Mouse (Mus musculus) gastrocnemius, postnatal 25 days (tissue): ENCODE data around the gene Opa3. TPM values are rescaled to one million over a fixed set of nuclear protein-coding genes. Genes with fewer than 3 reads are reported as not detected.

Experiments
- DNase-seq: peaks from one replicate; pipeline ENCODE4 v3.0.0; 2022
- total RNA-seq, 2 experiments: library from RNA; stranded (reverse); gene quantifications; 1 replicate in 1 of 2; 2 replicates in 1 of 2; pipeline ENCODE4 v1.2.3; 2021

Opa3 gene
- total RNA-seq, 2 experiments from 2014 or later, result 39.4 to 41.3 TPM

DNA sequence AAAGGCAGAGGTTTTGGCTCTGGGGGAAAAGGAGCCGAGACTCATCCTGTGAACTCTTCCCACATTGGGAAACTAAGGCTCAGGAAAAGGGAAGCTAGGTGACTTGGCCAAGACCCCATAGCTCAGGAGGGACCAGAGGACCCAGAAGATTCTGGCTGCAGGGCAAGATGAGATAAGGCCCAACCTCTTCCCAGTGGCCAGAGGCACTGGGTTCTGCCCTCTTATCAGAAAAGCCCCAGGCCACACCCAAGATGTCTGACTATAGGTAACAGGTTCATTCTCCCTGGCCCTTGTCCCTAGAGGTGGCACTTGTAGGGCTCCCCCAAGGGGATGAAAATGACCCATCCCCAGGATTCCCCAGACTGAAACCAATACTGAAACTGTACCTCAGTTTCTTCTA is 18.7 kb downstream of the Opa3 start:
- no peak for DNase-seq

DNA sequence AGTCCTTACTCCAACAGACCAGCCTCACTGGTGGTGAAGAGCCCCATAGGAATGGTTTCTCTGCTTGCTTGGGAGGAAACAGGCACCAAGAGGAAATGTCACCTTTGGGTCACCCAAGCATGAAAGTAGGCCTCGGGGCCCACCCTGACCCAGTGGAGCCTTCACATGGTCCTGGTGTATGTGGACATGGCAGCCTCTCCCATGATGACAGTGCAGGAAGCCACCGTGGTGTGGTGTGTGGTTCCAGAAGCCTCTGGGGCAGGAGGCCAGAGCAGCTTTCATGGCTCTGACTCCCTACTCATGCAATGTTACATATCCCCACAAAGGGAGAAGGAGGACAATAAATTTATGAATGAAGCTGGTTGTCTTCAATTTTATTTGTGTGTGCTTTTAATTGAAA is 19.4 kb downstream of the Opa3 start:
- no peak for DNase-seq

DNA sequence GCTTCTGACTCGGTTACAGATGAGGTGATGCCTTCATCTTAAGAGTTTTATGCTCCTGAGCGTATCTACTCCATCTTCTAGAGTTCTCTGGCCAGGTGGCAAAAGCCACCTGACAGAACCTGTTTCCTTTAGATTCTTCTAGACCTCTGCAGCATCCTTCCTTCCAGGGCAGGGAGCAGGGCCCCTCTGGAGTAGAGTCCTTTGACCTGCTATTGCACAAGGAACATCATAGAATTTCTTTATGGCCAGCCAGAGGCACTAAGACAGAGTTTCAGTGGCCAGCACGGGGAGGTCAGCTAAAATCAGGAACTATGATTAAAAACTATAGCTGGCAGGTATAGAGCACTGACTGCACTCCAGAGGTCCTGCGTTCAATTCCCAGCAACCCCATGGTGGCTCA is 23.9 kb downstream of the Opa3 start:
- DNase-seq, result no peak

DNA sequence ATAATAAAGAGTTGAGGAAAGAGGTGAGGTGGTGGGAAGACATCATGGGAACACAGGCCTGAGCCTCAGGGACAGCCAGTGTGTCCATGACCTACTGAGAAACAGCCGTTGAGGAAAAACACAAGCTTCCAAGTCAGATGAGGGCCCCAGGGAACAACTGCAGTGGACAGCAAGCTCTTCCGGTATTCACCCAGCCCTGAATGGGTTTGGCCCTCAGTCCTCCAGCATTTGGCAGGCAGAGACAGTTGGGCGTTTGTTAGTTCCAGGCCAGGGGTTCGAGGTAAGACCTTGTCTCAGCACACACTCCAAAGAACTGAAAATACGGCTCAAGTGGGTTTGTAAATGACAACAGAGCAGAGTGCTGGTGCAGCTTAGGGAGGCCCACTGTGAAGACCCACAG is 25.3 kb downstream of the Opa3 start:
- no peak for DNase-seq

DNA sequence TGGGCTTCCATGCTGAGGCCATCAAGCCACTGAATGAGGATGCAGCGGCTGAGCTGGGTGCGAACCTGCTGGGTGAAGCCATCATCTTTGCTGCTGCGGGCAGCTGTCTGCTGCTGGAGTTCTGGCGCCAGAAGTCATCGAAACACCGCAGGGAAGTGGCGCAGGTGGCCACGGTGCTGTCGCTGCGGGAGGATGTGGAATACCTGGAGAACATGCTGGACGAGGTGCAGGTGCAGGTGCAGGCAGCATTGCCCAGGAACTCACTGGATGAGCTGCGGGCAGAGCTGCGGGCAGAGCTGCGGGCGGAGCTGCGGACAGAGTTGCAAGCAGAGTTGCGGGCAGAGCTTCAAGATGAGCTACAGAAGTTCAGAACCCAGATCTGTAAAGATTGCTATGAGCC is 27.3 kb downstream of the Opa3 start:
- no peak for DNase-seq

DNA sequence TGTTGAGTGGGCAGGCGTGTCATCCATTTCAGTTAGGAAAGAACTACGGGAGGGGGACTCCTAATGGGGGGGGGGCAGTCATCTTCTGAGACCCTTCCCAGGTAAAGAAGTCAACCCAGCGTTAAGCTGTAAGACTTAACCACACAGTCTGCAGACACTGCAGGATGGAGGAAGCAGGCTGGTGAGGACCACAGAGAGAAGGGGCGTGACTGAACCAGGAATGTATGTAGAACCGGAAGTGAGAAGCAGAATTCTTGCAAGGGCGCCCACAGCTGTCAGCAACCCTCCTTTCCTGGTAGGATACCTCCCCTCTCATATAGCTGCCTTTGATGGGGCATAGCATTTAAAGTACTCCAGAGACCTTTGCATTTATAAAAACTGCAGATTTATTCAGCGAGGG is 28.4 kb downstream of the Opa3 start:
- no peak for DNase-seq

DNA sequence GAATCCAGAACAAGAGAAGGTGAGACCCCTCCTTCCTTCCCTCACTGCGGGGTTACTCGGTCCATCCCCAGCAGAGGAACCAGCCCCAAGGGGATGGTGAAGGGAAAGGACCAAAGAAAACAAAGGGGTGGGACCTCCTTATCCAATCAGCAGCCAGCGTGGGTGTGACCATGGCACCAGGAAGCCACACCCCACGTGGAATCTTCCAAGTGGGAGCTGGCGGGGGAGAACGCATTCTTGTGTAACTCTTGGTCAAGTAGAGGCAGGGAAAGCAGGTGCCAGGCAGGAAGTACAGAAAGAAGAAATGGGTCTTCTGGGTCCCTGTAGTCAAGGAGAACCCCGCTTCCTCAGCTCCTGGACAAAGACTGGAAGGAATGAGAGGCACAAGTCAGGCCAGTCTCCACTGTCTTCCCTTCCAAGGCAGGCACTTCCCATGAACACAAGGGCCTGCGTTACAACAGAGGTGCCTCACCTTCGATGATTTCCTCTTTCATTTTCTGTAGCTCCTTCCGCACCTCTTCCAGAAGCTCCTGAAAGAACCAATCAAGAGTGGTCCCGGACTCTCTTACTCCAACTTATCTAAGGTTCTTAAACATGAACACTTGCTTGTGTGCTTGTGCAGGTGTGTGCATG is 29.4 kb downstream of the Opa3 start:
- DNase-seq, result peak; percentile 65

DNA sequence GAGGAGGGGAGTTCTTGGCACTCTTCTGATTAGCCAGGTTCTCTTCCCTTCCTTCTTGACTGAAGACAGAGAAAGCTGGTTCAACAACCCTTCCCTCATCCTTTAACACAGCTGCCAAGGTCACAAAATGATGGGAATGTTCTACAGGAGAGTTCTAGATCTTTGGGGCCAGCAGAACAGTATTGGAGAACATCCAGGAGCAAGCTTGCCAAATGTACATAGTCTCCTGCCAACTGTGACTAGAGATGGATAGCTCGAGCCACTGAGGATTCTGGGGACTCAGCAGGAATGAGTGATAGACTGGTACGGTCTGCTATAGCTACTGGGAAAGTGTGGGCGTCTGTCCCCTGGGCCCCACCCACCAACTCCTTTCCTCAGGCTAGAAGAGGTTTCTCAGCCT is 30.2 kb downstream of the Opa3 start:
- DNase-seq, result no peak

DNA sequence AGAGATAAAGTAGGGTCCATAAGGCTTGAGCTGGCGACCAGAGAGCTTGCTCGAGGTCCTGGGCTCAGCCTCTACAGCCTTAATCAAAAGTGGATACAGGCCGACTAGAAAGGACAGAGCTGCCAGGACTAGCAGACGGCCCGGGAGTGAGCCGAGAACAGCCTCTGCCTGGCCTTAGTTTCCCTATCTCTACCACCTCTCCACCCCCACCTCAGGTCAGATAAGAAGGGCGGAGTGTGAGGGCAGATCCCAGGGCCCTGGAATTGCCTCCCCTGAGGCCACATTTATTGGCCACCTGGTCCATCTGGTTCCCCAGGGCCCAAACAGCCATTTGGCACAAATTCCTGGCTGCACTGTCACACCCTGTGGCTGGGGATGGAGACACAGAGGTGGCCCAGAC is 37.0 kb downstream of the Opa3 start:
- DNase-seq, result peak; percentile 40

DNA sequence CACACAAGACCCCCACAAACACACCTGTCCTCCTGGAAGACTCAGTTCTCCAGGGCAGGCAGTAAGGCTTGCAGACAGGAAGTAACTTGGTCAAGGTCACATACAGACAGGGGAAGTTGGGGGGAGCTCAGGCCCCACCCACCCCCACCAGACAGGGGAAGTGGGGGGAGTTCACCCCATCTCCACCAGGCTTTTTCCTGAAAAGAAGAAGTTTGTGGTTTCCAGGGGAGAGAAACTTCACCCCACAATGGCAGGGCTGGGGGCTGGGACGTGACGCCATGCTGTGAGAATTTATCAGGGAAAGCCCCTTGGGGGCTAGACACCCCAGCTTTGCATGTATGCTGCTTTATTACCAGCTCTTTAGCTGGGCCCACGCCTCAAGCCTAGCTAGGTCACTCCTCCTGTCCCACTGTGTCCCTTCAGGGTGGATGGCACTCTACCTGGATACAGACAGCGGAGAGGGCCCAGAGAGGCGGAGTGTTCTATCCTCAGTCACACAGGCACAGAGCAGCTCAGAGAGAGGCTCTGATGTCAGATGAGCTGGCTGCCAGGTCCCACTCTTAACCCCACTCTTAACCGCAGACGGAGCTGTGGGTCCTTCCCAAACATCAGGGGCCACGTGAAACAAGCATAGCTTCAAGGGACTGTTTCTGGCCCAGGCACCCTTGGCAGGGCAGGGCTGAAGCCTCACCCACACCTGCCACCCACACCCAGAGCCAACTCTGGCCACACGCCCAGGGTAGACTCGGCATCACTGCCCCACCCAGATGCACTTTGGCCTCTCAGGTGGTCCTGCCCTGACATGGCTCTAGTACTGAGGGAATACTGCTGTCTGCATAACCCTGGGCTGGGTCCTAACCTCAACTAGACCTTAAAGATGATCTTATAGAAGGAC is 38.0 kb downstream of the Opa3 start:
- DNase-seq, result no peak

DNA sequence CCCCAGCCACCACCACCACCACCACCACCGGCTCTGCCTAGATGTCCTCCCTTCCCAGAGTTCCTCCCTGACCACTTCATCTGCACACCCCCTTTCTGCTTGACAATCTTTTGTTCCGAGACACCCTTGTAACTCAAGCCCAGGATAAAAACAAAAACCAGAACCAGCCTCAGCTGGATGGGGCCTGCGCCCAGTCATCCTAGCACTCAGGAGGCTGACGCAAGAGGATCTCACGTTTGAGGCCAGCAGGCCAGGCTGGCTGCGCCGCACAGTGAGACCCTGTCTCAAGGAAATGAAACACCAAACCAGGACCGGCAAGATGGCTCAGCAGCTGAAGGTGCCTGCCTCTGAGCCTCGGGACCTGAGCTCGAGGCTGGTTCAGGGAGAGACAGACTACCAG is 38.9 kb downstream of the Opa3 start:
- no peak for DNase-seq

DNA sequence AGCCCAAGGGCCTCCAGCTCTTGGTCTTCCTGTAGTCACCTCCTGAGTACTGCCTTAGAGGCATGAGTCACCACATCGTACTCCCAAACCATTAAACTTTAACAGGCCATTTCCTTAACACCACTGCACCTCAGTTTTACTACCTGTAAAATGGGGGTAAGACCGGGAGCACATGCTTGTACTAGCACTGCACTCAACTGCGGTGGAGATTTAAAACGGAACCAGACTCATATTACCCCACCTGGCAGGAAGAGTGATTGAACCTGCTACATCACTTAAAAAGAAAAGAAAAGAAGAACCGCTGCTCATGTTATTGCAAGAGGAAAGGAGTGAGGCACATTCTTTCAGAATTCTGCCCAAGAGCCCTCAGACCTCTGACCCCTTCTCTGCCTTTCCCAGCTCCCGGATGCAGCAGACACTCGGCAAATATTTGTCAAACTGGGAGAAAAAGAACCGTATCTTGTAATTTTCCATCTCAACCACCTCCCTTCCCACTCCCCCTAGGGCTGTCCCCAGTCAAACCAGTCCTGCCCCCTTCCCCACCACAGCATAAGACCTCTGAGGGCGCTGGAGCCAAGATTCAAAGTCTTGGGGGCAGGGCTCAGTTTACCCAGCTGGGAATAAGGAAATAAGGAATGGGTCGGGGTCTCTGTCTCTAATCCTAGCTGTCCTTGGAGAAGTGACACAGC is 41.0 kb downstream of the Opa3 start:
- no peak for DNase-seq

DNA sequence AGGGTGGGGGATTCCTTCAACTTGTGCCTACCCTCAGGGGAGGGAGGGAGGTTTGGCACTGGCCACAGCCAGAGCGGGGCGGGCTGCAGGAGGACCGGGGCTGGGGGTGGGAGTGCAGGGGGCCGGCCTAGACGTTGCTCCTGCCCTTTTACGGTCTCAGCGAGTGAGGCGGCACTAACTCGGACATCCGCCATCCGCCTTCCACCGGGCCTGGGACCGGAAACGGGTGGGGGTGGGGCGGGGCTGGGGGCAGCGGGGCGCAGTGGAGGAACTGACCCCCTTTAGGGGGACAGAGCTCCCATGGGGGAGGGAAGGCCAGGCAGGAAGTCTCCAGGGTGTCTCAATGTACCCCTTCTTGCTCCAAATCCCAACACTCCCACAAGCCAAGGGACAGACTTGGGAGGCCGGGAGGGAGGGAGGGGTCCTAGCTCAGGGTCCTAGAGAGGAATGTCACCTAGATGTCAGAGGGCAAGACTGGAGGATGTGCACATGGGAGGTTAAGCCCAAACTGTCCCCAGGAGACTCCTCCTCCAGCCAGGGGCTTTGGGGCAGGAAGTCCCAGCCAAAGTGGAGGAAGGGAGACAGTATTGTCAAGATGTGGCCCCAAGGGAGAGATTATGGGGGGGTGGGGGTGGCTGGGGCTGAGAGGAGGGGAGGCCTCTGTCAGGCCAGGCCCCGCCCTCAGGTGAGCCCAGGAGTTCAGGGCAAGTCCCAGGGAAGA is 41.7 kb downstream of the Opa3 start:
- peak; percentile 78 for DNase-seq

DNA sequence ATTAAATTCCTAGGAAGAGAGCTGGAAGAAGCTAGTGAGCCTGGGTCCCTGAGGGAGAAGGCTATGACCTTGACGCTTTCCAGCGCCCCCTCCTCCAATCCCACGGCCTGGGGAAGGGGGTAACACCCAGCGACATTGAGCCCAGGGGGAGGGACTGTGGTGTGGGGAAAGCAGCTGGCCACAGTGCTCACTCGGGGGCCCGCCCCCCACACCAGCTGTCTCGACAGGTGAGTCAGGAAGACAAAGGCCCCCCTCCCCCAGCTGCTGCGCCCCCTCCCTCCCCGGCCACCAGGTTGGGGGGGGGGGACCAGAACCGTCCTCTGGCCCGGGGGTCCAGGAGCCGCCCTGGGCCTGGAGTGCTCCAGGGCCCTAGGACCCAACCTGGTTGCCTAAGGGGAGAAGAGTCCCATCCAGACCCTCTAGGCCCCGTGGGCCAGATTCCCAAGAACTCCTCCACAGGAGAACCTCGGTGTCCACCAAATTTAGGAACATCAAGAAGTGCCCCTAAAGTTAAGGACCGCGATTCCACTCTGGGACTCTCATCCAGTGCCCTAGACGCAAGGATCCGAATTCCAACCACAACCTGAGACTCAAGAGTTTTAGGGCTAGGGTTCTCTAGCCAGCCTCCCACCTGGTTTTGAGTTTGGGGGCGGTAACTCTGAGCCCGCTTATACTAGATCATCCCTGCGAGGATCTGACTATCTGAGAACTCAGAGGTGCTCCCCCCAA is 42.5 kb downstream of the Opa3 start:
- DNase-seq, result no peak

DNA sequence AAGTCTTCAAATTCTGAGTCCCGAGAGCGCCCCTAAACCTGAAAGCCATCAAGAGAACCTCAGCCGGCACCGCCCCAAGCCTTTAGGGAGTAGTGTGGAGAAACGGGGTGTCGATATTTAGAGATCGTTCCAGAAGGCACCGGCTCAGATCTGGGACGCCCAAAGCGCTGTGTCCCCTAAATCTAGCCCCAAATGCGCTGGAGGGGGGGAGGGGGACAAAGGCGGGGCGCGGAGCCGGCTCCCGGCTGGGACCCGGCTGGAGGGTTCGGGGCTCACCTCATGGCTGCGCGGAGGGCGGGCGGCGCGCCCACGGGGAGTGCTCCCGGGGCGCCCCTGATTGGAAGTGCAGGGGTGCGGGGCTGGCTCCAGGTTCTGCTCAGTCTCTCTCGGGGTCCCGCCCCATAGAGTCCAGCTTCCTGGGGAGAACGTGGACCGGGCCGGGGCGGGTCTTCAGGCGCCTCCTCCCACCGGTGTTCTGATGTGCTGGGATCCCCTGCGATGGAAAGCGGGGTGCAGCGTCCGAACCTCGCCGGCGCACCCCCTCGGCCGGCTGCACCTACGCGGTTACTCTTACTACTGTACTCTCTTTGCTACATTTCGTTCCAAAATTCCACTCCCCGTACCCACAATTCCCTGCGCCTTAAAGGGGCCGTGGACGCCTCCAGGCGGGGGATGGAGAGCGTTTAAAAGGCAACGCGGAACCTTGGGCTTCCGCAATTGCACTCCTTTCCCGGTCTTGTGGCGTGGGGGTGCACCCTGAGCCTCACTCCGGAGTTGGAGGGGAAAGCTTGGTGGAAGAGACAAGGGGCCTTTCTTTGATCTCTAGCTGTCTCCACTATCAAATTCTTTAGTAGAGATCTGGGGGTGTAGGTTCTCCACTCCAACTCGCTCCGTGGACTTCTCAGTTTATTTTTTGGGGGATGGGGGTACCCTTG is 43.4 kb downstream of the Opa3 start, which contains the start of gene Vasp:
TSS of gene Vasp (minus strand) at position 580 of the 935 bp plus-strand sequence.
- DNase-seq, result peak; percentile 77

DNA sequence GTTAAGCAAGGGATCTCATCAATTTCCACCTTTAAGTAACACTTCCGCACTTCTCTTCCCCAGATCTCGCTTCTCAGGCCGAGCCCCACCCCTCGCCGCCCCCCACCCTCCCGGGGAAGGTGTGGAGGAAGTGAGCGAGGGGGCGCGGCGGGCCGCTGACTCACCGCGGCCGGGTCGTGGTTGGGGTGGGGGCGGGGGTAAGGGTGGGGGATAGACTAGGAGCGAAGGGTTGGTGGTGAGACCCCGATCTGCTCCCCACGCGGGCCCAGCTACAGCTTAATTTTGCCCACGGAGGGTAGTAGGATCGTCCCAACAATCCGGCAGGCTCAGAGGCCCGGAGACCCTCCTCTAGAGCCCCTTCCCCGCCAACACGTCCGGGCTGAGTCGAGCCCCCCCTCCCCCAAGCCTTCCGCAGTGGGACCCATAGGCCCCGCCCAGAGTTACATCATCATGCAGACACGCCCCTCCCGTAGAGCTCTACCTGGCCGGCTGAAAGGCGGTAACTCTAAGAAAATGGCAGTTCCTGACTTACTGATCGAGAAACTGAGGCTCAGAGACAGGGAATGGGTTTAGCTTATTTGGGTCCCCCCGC is 44.1 kb downstream of the Opa3 start:
- peak; percentile 48 for DNase-seq

DNA sequence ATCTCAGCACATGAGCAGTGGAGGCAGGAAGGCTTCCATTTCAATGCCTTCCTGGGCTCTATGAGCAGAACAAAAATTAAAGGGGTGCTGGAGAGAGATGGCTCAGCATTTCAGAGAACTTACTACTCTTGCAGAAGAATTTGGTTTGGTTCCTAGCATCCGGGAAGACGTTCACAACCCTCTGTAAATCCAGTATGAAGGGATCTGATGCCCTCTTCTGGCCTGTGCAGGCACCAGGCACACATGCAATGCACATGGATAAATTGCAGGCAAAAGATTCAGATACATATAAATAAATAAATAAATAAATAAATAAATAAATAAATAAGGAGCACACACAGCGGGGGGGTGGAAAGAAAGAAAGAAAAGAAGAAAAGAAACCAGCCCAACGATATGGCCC is 48.1 kb downstream of the Opa3 start:
- DNase-seq, result no peak

DNA sequence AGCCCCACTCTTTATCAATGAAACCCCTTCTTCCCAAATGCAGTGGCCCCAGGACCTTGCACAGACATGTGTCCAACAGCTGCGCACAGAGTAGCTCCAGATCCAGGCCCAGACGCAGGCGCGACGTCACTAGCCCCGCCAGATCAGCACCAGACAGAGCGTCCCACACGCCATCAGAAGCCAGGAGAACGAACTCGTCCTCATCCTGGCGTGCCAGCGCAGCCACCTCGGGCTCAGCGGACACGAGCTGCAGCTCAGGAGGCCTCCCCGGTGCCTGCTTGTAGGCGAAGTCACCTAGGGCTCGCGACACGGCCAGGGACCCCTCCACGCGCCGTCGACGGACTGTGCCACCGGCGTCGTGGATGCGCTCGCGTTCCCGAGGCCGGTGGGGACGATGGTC is 50.9 kb downstream of the Opa3 start:
- no peak for DNase-seq

DNA sequence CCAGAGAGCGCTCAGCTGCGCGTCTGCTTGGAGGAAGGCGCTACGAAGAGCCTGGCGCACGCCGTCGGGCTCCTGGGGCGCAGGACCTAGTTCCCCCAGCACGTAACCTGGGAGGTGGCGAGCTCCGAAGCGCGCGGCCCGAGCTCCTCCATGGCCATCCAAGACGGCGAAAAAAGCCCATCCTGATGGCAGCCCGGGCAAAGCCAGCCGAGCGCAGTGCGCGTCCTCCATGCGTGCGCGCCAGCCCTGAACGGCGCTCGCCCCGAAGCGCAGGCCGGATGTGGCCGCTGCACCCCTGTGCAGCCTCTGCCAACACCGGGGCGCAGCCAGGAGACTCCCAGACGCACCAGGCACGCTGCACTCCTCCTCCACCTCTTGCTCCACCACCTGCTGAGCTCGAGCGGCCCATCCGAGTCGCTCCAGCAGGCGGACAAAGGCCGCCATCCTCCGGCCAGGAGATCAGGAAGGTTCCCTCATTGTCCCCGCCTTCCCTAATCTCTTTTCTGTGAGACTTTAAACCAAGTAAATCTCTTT is 51.5 kb downstream of the Opa3 start, which contains the start of gene Ppm1n:
TSS of gene Ppm1n (minus strand) at position 484 of the 534 bp plus-strand sequence.
- DNase-seq, result no peak
